Mouse (Mus musculus) megakaryocyte, embryonic 14.5 days (primary cell): ENCODE results near the gene Fam124b.

ENCODE experiments used
- FLI1 ChIP-seq: IDR thresholded peaks from 2 replicates; pipeline ENCODE4 v1.6.1; 2012; ENCODE audit warnings: low read length, inconsistent platforms, mixed read lengths
- GATA1 ChIP-seq: IDR thresholded peaks from 3 replicates; pipeline ENCODE4 v1.6.1; 2012; ENCODE audit warnings: mixed read lengths, low read length, inconsistent platforms, borderline replicate concordance

DNA sequence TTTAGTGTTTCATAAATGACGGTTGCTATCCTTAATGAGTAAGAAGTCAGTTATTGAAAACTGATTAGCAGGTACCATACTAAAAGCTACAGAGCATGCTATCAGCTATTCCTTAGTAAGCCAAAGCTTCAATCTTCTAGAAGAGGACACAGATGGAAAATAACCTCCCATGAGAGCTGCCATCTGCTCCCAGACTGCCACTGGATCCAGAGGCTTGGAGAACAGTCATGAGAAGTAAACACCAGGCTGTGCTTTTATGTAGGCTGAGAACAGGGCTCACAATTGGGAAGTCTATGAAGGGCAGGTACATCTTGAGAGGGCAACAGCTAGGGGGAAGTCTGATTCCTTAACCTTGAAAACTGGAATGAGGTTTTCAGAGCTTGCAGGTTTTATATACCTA lies 42.2 kb upstream of the Fam124b start:
- TF ChIP-seq GATA1 (no peak), FLI1 (no peak)
